Mouse (Mus musculus) MEL-GATA-1-ER (cell line): ENCODE results near the gene 1700001C02Rik.

Experiments used
- DNase-seq: peaks from one replicate; pipeline ENCODE4 v3.0.0-alpha.2; 2012; ENCODE audit warnings: low read depth; ENCODE audit errors: extremely low read depth

The 1700001C02Rik gene

GRCm38 (mm10) chr5:30465861-30466260 lies at the start of gene 1700001C02Rik:
TSS of gene 1700001C02Rik (plus strand) at chr5:30466047.
- no peak for DNase-seq

GRCm38 (mm10) chr5:30416665-30417064 lies 49.2 kb upstream of the 1700001C02Rik start:
- DNase-seq: no peak

GRCm38 (mm10) chr5:30423121-30423520 lies 42.7 kb upstream of the 1700001C02Rik start:
- DNase-seq: no peak

GRCm38 (mm10) chr5:30423572-30424244 lies 42.1 kb upstream of the 1700001C02Rik start:
- DNase-seq: peak; percentile 28

- DNase-seq: no peak
These were observed 38.4 kb upstream of the 1700001C02Rik start for GRCm38 (mm10) chr5:30427406-30427805.

- no peak for DNase-seq
These were observed 26.9 kb upstream of the 1700001C02Rik start for GRCm38 (mm10) chr5:30438931-30439330.

GRCm38 (mm10) chr5:30440308-30440906 lies 25.4 kb upstream of the 1700001C02Rik start:
- no peak for DNase-seq

- DNase-seq: no peak
These were observed 23.7 kb upstream of the 1700001C02Rik start for GRCm38 (mm10) chr5:30442196-30442595.

GRCm38 (mm10) chr5:30444327-30444895 lies 21.4 kb upstream of the 1700001C02Rik start:
- DNase-seq: no peak

- no peak for DNase-seq
These were observed 9.8 kb upstream of the 1700001C02Rik start for GRCm38 (mm10) chr5:30456056-30456455.

- DNase-seq: no peak
These were observed 5.7 kb upstream of the 1700001C02Rik start for GRCm38 (mm10) chr5:30460155-30460554.

- DNase-seq: no peak
These were observed 4.0 kb upstream of the 1700001C02Rik start, which contains the start of gene Otof for GRCm38 (mm10) chr5:30461821-30462220. TSS of gene Otof (minus strand) at chr5:30461932.

GRCm38 (mm10) chr5:30466315-30466714 lies 468 bp downstream of the 1700001C02Rik start:
- DNase-seq: no peak

GRCm38 (mm10) chr5:30470454-30470853 lies 4.6 kb downstream of the 1700001C02Rik start:
- DNase-seq: no peak

GRCm38 (mm10) chr5:30472148-30472547 lies 6.3 kb downstream of the 1700001C02Rik start:
- no peak for DNase-seq

GRCm38 (mm10) chr5:30476534-30476933 lies 10.7 kb downstream of the 1700001C02Rik start:
- peak; percentile 33 for DNase-seq

GRCm38 (mm10) chr5:30482319-30482718 lies 16.5 kb downstream of the 1700001C02Rik start:
- peak; percentile 60 for DNase-seq

GRCm38 (mm10) chr5:30483533-30483932 lies 17.7 kb downstream of the 1700001C02Rik start:
- no peak for DNase-seq

GRCm38 (mm10) chr5:30484591-30484990 lies 18.7 kb downstream of the 1700001C02Rik start:
- no peak for DNase-seq

GRCm38 (mm10) chr5:30485136-30485535 lies 19.3 kb downstream of the 1700001C02Rik start:
- no peak for DNase-seq

GRCm38 (mm10) chr5:30490215-30490614 lies 24.4 kb downstream of the 1700001C02Rik start:
- no peak for DNase-seq

- DNase-seq: no peak
These were observed 25.0 kb downstream of the 1700001C02Rik start for GRCm38 (mm10) chr5:30490845-30491244.

GRCm38 (mm10) chr5:30493723-30494122 lies 27.9 kb downstream of the 1700001C02Rik start:
- DNase-seq: peak; percentile 2
